Mouse (Mus musculus) 416B (cell line): ENCODE results near the gene Lrrc1.

ENCODE experiments used
- DNase-seq: peaks from one replicate; pipeline ENCODE4 v3.0.0; 2011; ENCODE audit warnings: low read depth

The Lrrc1 gene

DNA sequence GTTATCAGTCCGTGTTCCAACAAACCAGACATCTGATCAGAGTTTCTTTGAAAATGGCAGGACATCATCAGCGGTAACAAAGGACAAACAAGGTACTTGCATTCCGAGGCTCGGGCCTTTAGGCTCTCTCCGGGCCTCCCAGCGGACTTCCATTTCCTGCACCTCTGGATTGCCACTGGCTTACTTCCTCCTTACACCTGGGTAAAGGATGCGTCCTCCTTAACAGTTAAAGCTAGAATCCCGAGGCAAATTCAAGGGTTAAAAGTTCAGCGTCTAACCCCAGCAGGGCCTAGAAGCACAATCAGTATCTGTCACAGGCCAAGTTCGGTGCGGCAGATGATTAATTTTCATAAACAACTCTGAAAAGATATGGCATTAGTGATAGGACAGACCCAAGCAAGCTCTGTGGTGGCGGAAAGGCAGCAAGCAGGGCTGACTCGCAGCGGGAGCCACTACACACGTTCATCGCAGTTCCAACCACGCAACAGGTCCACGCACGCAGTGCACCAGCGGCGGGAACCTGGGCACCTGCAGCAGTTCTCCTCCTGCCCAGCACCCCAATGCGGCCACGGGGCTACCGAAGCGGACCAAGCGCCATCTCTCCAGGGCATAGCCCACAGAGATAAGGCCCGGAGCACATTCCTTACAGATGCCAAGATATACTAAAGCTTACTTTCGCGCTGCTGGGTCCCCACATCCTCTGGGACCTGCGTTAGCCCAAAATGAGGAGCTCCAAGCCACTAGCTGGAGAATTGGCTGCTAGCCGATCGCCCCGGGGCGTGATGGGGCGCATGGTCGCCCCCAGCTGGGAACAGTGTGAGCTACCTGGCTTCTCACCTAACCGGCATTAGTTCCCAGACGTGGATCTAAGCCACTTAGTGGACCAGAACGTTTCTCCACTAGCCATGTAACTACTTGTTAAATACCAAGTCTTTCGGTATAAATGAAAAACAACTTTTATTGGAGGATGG is 1.0 kb downstream of the Lrrc1 start:
- DNase-seq = peak; percentile 53

DNA sequence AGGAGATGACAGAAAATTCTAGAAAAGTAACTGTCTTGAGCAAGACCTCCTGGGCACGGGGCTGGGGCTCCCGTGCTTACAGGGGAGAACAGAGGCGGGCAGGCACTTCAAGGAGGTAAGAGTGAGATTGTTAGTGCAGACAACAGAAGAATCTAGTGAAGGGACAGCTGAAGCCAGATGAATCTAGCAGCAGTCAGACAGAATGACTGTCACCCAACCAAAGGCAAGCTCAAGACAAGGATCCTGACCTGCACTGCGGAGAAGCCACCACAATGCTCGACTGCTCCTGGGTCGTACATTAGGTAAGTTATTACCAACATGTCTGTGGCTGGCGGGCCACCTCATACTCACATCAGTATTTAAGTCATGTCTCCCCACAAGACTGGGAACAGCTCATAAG is 3.1 kb downstream of the Lrrc1 start:
- no peak for DNase-seq

DNA sequence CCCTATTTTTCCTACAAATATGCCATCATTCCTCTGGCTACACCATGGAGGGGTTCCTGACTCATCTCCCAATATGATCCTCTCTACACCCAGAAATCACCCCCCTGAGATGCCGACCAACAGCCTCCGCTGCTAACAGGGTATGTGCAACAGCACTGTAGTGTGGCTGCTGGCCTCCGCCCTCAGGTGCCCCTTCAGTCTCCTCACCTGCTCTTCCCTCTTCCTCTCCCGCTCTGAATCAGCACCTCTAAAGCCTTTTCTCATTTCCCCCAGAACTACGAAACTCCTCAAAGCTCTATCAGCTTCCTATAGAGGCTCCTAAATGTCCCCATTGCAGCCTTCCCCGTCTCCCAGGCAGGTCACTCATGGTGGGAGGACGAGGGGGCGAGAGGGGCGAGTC is 5.4 kb downstream of the Lrrc1 start:
- DNase-seq = no peak

DNA sequence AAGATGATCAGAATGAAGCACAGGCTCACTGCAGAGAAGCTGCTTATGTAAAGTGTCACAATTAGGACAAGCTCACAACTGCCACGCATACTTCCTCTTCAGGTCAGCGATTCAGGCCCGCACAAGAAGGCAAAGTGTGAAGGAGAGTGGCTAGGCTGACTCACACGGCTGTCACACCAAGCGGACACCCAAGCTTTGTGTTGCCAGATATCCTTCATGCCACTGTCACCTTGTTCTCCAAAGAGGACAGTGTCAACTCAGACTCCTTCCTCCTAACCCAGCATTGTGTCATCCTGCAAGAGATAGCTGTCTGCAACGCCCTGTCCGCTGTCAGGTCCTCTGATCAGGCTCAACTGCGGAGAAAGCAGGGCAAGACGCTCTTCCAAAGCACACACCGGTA is 7.3 kb downstream of the Lrrc1 start:
- peak; percentile 69 for DNase-seq

DNA sequence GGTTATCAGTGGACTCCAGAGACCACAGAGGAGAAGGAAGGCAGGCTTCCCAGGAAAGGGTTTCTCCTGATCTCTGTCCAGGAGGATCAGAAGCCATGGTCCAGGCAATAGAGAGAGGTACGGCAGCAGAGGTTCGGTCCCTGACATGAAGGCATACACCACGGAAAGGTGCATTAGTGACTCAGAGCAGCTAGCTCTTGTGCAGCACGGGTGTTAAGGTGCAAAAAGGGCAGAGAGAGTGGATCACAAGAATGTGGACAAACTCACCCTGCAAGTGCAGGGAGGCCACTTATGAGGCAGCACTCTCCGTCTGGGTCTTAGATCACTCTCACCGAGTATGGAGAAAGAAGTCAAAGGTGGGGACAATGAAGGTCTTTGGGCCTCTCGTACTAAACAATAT is 7.8 kb downstream of the Lrrc1 start:
- DNase-seq = no peak

DNA sequence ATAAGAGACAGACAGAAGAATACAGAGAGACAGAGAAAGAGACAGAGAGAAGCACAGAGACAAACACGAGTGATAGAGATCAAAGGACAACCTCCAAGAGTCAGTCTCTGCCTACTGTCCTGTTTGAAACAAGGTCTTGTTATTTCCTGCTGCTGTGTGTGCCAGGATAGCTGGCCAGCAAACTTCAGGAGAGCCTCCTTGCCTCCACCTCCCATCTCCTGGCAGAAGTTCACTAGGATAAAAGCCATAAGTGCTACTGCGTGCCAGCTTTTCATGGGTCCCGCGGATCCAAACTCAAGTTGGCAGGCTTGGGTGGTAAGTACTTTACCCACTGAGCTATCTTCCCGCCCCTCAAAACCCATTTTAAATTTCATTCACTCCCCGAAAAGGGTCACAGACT is 8.4 kb downstream of the Lrrc1 start:
- no peak for DNase-seq

DNA sequence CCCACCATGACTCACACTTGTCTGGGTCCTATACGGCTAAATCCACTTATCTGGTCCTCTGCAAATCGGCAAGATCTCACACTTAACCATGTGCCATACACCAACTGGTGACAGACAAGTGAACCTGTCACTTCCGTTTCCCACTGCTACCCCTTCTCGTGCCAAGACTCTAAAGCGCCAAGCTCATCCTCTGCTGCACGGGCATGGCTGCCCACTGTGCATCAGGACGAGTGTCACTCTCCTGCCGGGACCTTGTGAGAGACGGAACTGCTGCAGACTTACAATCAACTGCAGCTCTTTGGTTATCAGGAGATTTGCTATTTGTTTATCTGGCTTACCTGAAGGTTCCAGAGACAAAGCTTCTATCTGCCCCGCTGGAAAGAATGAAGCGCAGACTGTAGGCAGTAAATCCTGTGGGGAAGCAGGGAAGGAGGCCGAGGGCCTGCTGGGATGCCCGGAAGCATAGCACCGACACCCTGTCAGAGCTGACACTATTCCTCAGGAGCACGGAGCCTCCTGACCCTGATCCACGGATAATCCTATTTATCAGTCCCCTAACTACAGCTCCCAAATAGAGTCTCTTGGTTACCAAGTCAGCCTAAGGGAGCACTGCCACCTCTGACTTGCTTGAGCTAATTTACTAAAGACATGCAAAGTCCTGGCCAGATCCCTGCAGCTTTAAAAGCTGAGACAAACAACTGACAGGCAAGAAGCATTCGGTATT is 9.5 kb downstream of the Lrrc1 start:
- no peak for DNase-seq

DNA sequence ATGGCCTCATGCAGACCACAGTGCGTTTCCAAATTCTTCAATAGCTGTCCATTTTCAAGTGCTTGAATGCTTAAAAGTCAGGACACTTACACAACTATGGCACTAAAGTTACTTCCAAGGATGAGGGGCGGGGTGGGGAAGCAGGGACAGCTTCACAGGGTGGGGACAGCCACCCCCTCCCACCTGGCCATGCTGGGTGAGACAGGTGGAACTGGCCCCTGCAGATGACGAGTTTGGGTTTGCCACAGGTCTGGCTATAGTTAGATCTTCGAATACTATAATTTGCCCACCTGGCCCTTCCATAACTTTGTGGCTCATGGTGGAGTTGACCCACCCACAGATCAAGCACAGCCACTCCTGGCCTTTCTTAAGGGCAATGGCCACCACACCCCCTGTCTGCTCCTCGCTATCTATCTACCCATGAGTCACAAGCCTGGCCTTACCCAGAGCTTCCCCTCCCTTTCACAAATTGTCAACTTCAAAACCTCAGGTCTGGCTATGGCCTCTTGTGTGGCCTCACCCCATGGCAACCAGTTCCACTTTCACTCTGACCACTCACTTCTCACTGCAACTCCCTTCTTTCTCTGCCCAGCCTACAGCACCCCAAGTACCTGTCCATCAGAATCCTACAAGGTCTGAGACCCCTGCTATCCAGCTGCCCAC is 16.2 kb downstream of the Lrrc1 start:
- DNase-seq = peak; percentile 91

DNA sequence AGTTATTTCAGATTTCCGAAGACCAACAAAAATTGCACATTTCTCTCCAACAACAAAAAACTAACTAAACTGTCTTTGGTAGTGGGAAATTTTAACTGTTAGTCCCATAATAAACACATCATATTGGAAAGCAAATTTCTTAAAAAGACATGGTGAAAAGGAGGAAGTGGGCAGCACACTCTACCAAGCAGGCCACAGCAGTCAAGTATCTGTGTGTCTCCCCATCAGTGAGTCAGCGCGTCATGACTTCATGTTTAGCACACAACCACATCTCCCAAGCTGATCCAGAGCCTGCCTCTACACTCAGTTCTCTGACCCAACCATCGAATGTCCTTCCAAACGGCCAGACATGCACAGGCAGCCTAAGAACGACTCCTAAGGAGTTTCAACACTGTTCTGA is 17.5 kb downstream of the Lrrc1 start:
- DNase-seq = peak; percentile 92

DNA sequence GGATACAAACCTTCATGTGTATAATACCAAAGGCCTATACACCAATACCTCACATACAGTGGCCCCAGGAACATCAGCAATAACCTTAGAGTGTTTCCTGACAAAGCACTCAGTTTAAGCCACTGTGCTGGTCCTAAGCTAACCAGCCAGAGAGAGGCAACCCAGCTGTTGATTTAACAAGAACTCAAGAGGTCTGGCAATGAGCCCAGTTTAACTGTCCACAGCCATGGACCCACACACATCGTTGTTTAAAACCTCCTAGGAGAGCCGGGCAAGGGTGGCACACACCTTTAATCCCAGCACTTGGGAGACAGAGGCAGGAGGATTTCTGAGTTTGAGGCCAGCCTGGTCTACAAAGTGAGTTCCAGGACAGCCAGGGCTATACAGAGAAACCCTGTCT is 18.0 kb downstream of the Lrrc1 start:
- DNase-seq = peak; percentile 83

DNA sequence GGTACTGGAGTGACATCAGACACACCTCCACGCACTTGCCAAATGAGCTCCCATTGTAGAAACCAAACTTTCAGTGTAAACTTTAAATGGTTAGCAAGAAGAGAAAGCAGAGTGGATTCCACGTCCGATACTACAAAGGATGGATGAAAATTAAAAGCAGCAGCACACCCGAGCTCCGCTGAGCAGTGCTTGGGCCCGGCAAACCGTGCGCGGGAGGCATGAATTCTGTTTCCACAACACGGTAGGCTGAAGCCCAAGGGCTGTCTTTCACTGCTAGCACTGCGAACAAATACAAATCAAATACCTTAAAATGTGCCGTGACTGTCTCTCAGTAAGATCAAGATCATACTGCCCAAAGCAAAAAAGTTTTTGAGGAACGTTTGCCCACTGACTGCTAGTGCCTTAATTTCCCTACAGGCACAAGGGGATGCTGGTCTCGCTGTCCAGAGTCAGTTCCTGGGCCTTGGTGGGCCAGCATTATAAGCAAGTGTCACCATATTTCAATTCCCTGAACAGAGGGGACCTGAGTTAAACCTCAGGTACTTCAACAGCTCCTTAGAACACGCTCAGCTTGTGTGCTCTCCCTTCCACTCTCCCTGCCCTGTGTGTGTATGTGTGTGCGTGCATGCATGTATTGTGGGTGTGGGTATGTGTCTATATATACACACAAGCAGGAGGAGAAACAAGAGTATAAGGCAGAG is 18.9 kb downstream of the Lrrc1 start:
- no peak for DNase-seq

DNA sequence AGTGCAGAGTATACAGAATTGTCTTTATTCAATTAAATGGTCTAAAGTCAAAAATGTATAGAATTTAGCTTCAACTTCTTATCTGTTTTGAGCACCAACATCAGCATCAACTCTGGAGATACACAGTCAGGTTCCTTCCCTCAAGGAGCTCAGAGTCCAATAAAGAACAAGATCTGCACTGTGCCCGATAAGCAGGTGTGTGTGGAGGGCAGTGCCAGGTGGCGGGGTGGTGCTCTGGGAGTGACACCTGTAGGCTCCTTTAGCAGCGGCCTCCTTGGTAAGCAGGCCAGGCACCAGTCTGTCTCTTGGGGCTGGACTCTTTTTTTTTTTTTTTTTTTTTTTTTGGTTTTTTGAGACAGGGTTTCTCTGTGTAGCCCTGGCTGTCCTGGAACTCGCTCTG is 20.9 kb downstream of the Lrrc1 start:
- no peak for DNase-seq

DNA sequence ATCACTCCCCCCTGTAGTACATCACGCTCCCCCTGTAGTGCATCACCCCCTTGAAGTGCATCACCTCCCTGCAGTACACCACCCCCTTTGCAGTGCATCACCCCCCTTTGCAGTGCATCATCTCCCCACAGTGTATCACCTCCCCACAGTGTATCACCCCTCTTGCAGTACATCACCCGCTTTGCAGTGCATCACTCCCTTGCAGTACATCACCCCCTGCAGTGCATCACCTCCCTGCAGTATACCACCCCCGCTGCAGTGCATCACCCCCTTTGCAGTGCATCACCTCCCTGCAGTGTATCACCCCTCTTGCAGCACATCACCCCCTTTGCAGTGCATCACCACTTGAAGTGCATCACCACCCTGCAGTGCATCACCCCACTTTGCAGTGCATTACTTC is 22.2 kb downstream of the Lrrc1 start:
- no peak for DNase-seq

DNA sequence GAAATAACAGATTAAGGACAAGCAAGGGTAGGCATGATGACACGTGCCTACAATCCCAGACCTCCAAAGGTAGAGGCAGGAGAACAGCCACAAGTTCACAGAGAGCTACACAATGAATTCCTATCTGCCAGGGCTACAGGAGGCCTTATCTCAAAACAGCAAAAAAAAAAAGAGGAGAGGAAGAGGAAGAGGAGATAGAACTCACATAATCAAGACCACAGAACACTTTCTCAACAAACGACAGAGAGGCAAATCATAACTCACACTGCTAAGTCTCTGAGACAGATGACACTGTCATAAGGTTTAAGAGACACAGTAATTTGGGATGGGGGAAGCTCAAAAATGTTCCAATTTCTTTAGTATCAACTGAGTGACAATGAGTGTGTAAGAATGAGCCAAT is 25.5 kb downstream of the Lrrc1 start:
- DNase-seq = peak; percentile 35

DNA sequence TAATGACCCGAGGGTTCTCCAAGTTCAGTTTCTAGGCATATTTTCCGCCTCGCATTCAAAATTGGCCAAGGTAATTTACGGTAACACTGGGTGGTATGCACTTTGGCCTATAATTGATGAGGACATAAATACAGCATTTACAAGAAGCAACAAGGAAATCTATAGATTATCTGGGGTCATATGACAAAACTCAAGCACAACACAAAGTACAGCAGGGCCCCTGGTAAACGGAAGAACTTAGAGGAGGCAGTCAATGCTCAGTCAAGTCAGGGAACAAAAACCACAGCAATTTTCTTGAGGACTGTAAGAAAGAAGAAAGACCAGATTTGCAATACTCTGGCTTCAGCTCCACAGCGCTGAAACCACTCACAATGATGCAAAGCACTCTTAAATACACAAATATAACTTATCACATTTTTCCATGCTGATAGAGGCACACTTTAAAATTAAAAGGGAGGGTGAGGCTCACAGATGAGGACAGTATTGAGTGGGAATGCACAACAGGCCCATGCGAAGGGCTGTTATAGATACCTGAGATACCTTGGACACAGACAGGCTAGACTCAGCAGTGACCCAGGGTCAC is 27.8 kb downstream of the Lrrc1 start:
- no peak for DNase-seq

DNA sequence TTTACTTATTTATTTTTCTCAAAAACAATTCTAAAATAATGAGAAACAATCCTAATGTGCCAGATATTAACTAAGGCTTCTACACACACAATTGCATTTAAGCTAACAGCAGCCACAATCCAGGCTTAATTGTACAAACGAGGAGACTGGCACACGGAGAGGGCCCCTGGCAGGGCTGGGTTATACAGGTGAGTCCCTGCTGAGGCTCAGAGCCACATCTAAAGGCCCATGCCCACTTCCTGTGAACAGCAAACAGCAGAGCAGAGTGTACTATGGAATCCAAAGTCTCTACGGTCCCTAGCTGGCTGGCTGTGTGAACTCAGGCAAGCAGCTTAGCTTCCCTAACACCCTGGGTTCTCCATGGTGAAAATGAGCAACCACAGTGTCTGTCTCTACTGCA is 30.8 kb downstream of the Lrrc1 start:
- DNase-seq = no peak

DNA sequence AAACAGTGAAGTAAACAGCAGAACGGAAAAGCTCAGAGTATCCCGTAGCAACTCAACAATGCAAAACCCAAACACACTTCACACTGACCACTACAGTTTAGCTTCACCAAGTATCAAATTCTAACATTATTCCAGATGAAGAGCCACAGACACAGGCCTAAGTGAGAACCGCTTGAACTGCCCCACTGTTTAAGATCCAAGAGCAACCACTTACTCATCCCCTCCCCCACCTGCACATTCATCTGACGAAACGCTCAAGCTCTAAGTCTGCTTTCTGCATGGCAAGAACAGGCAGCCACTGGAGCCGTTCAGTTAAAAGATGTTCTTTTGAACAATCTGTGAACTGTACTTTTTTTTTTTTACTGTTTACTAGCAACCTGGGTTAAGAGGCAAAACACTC is 32.5 kb downstream of the Lrrc1 start:
- no peak for DNase-seq

DNA sequence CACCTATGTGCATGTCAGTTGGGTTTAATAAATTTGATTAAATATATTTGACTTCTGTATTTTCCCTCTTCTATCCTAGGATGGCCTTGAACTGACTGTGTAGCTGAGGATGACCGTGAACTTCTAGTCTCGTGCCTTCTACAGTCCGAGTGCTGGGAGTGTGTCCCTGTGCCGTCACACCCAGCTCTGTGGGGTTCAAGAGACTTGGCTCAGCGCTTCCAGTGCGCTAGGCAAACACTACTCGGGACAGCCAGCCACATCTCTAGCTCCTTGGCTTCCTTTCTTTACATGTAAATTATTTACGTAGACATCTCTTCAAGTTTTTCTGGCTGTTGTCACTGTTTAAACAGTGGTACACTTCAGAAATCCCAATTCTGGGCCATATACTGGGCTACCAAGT is 34.1 kb downstream of the Lrrc1 start:
- DNase-seq = no peak

DNA sequence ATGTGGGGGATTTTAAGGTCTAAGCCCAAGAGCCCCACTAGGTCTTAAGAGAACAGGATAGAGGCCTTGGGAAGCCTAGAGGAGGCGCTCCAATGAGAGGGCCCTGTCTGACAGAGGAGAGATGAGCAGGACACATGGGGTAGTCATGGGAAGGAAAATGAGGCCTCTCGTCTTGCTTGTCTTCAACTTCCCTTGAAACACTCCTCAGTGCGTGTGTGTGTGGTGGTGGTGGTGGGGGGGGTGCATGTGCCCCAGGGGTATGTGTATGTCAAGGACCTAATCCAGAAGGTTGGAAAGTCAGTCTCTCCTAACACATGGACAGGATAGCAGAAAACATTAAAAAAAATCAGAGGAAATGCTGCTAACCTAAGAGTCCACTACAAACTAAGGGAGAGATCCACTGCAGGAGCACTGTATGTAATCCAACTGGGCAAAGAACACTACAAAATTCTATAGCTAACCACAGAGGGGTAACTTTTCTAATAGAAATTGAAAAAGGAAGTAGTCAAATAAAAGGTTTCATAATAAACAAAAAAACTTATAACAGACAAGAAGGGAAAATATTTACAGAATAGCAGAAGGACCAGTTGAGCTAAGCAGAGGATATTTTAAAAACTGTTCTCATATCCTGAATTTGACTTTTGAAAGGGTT is 36.8 kb downstream of the Lrrc1 start:
- DNase-seq = no peak

DNA sequence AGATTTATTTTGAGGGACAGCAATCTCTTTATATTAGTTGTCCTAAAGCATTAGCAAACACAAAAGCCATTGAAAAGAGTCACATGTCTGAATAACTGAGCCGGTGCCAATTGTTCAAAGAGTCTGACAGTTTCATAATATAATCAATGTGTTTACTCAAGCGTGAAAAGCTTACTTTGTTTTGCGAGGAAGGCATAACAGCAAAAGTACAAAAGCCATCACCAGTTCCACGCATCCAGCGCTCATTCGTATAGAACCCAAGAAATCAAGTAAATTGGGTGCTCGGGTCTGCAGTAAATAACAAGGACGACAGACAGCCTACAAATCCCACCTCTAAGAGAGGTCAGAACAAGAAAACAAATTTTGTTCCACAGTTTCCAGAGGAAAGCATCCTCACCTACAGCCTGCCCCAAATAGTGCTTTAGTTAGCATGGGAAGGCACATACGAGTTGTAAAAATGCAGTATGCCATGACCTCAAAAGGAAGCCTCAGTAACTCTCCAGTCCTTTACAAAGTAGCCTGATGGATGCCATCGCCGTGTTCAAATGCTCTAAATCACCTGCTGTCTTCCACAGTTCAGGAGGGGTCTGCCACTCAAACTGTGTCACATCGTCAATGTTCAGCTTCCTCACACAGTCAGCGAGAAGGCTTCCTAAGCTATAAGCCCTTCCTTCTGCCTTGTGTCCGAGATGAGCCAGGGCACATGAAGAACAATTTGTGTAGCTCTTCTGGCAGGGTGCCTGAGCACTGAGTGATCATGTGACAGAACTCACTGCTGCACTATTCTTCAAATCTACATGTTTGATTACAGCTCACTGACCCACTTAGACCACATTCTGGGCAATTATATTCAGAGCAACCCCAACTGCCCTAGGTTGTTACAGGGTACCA is 41.9 kb downstream of the Lrrc1 start:
- DNase-seq = no peak
